Mouse (Mus musculus): ENCODE results near the gene Dars2. TPM values are rescaled to one million over a fixed set of nuclear protein-coding genes. Genes with fewer than 3 reads are reported as not detected.
A peak's percentile ranks its signal among the peaks of the same experiment; 100 is the strongest.

Dars2 gene
- total and polyA plus RNA-seq, 3 experiments, result 46.2 to 64.7 (median 55.3) TPM

GRCm38 (mm10) chr1:161071272-161071620, 788 bp upstream of the Dars2 start:
- Histone ChIP-seq H3K9me3 (replicated peaks; ENCODE audit: low read length) (no peaks in the 10 kb centered on the region), H3K27ac (ENCODE audit: insufficient read depth, low read depth) (peak overlapping the region; percentile 0), H3K9ac (ENCODE audit: insufficient read depth, low read depth) (peak overlapping the region; percentile 44), H3K4me3 (replicated peaks in 1 of 3; ENCODE audit: low read depth in 2 of 3, low read length in 2 of 3, poor library complexity in 1 of 3) (peak overlapping the region; percentile 84 to 96 (median 86)), H3K27me3 (replicated peaks) (no peaks in the 10 kb centered on the region), H3K4me2 (ENCODE audit: insufficient read depth, low read depth, poor library complexity, severe bottlenecking) (peak overlapping the region; percentile 98), H3K36me3 (replicated peaks in 1 of 2; ENCODE audit: control insufficient read depth in 1 of 2, insufficient read depth in 1 of 2, low read length in 1 of 2) (peaks cover 2 to 18% of the 10 kb centered on the region in 2 experiments), H3K4me1 (ENCODE audit: control insufficient read depth in 1 of 2, insufficient read depth in 2 of 2) (peaks cover 2 to 38% of the 10 kb centered on the region in 2 experiments; a peak in 3 of 4 replicates), H3K79me2 (replicated peaks; ENCODE audit: control insufficient read depth, extremely low read depth, insufficient read depth, poor library complexity, severe bottlenecking) (peaks cover 40% of the 10 kb centered on the region)
- TF ChIP-seq NRF1 (IDR thresholded peaks at IDR 0.05; ENCODE audit: low read depth, low read length), result no peak
- TF ChIP-seq MAX (IDR thresholded peaks at IDR 0.05; ENCODE audit: low read length), result no peak
- TF ChIP-seq POLR2AphosphoS2 (IDR thresholded peaks at IDR 0.05; ENCODE audit: low read depth, low read length), result no peak
- no peak for TF ChIP-seq JUN (IDR thresholded peaks at IDR 0.05; ENCODE audit: insufficient read depth, low read depth, low read length)
- no peak for TF ChIP-seq USF1 (IDR thresholded peaks at IDR 0.05; ENCODE audit: low read depth, low read length)
- TF ChIP-seq MAZ (IDR thresholded peaks at IDR 0.05; ENCODE audit: low read depth, low read length), result no peak
- TF ChIP-seq PAX5 (IDR thresholded peaks at IDR 0.05; ENCODE audit: low read length), result no peak
- TF ChIP-seq IRF4 (IDR thresholded peaks at IDR 0.05; ENCODE audit: low read depth, low read length), result no peak
- no peak for TF ChIP-seq BHLHE40 (IDR thresholded peaks at IDR 0.05; ENCODE audit: low read depth, low read length)
- TF ChIP-seq CHD1 (IDR thresholded peaks at IDR 0.05; ENCODE audit: low read depth, low read length), result no peak
- no peak for TF ChIP-seq SMC3 (IDR thresholded peaks at IDR 0.05; ENCODE audit: low read depth, low read length)
- no peak for TF ChIP-seq MAFK (IDR thresholded peaks at IDR 0.05; ENCODE audit: insufficient replicate concordance, low read length)
- in situ Hi-C loops (cut with MboI; ENCODE audit: low pct_ligation_motif_present, low pct_unique_long_range_greater_than_20kb, low sequenced_read_pairs), result loop anchor here (25.0 kb wide), 1 partner anchor 666 kb away; no protein-coding TSS in a partner anchor
- no peak for DNase-seq (ENCODE audit: extremely low read depth)
- dilution Hi-C loops (cut with MboI; ENCODE audit: extremely low pct_ligation_motif_present, extremely low pct_unique_long_range_greater_than_20kb, low sequenced_read_pairs), result no loop called here

- Histone ChIP-seq H3K4me2 (ENCODE audit: insufficient read depth, low read depth, poor library complexity, severe bottlenecking) (no peak overlapping the region), H3K27me3 (replicated peaks) (no peaks in the 10 kb centered on the region), H3K36me3 (replicated peaks in 1 of 2; ENCODE audit: control insufficient read depth in 1 of 2, insufficient read depth in 1 of 2, low read length in 1 of 2) (peaks cover 33 to 77% of the 10 kb centered on the region in 2 experiments), H3K79me2 (replicated peaks; ENCODE audit: control insufficient read depth, extremely low read depth, insufficient read depth, poor library complexity, severe bottlenecking) (no peaks in the 10 kb centered on the region), H3K9ac (ENCODE audit: insufficient read depth, low read depth) (no peak overlapping the region), H3K9me3 (replicated peaks; ENCODE audit: low read length) (no peaks in the 10 kb centered on the region), H3K4me1 (ENCODE audit: control insufficient read depth in 1 of 2, insufficient read depth in 2 of 2) (no peaks in the 10 kb centered on the region), H3K4me3 (replicated peaks in 1 of 3; ENCODE audit: low read depth in 2 of 3, low read length in 2 of 3, poor library complexity in 1 of 3) (no peak overlapping the region), H3K27ac (ENCODE audit: insufficient read depth, low read depth) (no peak overlapping the region)
- dilution Hi-C loops (cut with MboI; ENCODE audit: extremely low pct_ligation_motif_present, extremely low pct_unique_long_range_greater_than_20kb, low sequenced_read_pairs), result no loop called here
- DNase-seq (ENCODE audit: extremely low read depth), result no peak
- no peak for TF ChIP-seq MEF2A (IDR thresholded peaks at IDR 0.05; ENCODE audit: borderline replicate concordance, low read depth, low read length)
- TF ChIP-seq PAX5 (IDR thresholded peaks at IDR 0.05; ENCODE audit: low read length), result no peak
- no peak for TF ChIP-seq EP300 (IDR thresholded peaks at IDR 0.05; ENCODE audit: low read length)
- no peak for TF ChIP-seq KAT2A (IDR thresholded peaks at IDR 0.05; ENCODE audit: insufficient replicate concordance, low read length)
- no peak for TF ChIP-seq NELFE (IDR thresholded peaks at IDR 0.05; ENCODE audit: low read depth, low read length)
- no peak for TF ChIP-seq CHD1 (IDR thresholded peaks at IDR 0.05; ENCODE audit: low read depth, low read length)
- no peak for TF ChIP-seq CHD2 (IDR thresholded peaks at IDR 0.05; ENCODE audit: low read length)
- TF ChIP-seq SMC3 (IDR thresholded peaks at IDR 0.05; ENCODE audit: low read depth, low read length), result no peak
- no peak for TF ChIP-seq HCFC1 (IDR thresholded peaks at IDR 0.05; ENCODE audit: low read depth, low read length)
- in situ Hi-C loops (cut with MboI; ENCODE audit: low pct_ligation_motif_present, low pct_unique_long_range_greater_than_20kb, low sequenced_read_pairs), result loop anchor here (25.0 kb wide), 1 partner anchor 674 kb away; no protein-coding TSS in a partner anchor
Measured at GRCm38 (mm10) chr1:161063351-161063750, 7.1 kb downstream of the Dars2 start.
